Mouse (Mus musculus): ENCODE results near the gene BC005561.
A peak's percentile ranks its signal among the peaks of the same experiment; 100 is the strongest.
"Not testable (repeated sequence)": the region's sequence is repeated elsewhere in the genome, so short reads cannot be mapped to it uniquely, and the experiment has no call there.

BC005561 gene

GRCm38 (mm10) chr5:104508195-104508891, at the start of gene BC005561:
BC005561 (plus strand) TSS chr5:104508352.
- DNase-seq (ENCODE audit: low spot score) = peak; percentile 68

- no peak for DNase-seq (ENCODE audit: low spot score)
Observed at GRCm38 (mm10) chr5:104458832-104459705, 49.1 kb upstream of the BC005561 start, which contains the start of gene Pkd2. Pkd2 (plus strand) TSS chr5:104459450.

- DNase-seq (ENCODE audit: low spot score) = no peak
Observed at GRCm38 (mm10) chr5:104459706-104460455, 48.3 kb upstream of the BC005561 start.

GRCm38 (mm10) chr5:104460456-104460838, 47.7 kb upstream of the BC005561 start:
- DNase-seq (ENCODE audit: low spot score) = no peak

GRCm38 (mm10) chr5:104460856-104461255, 47.3 kb upstream of the BC005561 start:
- no peak for DNase-seq (ENCODE audit: low spot score)

GRCm38 (mm10) chr5:104465279-104465678, 42.9 kb upstream of the BC005561 start:
- DNase-seq (ENCODE audit: low spot score) = no peak

- DNase-seq (ENCODE audit: low spot score) = no peak
Observed at GRCm38 (mm10) chr5:104465731-104466130, 42.4 kb upstream of the BC005561 start.

- DNase-seq (ENCODE audit: low spot score) = no peak
Observed at GRCm38 (mm10) chr5:104466816-104467215, 41.3 kb upstream of the BC005561 start.

- no peak for DNase-seq (ENCODE audit: low spot score)
Observed at GRCm38 (mm10) chr5:104468586-104468985, 39.6 kb upstream of the BC005561 start.

DNA sequence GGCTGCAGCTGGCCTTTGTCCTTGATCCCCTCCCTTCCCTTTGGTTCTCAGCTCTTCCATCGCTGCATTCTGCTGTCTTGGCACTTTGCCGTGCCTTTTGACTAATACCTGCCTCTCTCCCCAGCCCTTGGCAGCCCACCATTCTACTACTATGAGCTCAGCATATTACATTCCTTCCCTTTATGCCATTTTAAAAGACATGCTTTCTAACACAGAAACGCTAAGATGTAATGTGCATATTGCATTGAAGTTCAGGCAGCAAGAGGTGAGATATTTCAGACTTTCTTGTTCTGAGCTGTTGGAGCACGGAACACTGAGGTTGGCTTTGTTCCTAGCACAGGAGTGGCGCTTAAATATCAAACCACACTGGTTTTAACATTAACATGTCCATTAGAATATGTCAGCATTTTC, 37.2 kb upstream of the BC005561 start:
- DNase-seq (ENCODE audit: low spot score) = no peak

- peak; percentile 7 for DNase-seq (ENCODE audit: low spot score)
Observed at GRCm38 (mm10) chr5:104472371-104472770, 35.8 kb upstream of the BC005561 start.

DNA sequence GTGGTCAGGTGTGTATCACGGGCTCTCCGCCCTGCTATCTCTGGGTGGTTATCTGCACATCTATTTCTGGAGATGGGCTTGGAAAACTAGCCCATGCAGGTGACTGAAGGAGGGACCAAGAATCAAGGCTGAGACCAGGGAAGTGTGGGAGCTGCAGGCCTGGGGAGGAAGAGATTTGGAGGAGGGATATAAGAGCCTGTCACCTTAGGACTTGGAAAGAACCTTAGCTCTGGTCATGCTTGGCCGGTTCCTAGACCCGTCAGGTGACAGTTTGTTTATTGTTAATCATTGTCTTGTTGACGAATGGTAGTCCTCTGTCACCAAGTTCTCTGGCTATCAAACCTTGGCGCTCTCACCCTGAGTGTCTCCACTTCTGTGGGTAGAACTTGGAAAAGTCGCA, 27.8 kb upstream of the BC005561 start:
- no peak for DNase-seq (ENCODE audit: low spot score)

DNA sequence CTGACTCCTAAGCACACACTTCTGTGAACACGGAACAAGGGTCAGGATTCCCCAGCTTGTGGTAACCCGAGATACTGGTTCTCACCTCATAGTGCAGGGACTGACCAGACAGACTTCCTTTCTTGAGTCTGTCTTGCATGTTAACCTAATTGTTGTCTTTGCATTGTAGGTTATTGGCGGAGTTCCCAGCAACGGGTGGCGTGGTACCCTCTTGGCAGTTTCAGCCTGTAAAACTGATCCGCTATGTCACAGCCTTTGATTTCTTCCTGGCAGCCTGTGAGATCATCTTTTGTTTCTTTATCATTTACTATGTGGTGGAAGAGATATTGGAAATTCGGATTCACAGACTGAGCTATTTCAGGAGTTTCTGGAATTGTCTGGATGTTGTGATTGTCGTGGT, 25.3 kb upstream of the BC005561 start:
- DNase-seq (ENCODE audit: low spot score) = no peak

DNA sequence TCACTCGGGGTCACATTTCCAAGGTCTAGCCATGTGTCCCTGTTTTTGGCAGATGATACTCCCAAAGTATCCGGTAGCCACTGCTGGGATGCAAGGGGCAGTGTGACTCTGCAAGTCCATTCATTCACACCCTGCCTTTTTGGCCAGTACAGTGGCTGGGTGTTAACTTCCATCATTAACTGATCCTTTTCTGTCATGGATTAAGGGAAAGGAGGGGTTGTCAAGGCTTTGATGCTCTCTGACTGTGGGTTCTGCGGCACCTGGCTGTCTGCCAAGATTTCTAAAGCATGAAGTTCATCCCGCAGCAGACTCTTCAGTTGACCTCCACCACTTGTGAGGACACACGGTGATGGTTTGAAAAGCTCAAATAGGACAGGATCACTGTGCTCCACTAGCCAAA, 16.6 kb upstream of the BC005561 start:
- no peak for DNase-seq (ENCODE audit: low spot score)

GRCm38 (mm10) chr5:104504883-104505282, 3.3 kb upstream of the BC005561 start:
- no peak for DNase-seq (ENCODE audit: low spot score)

GRCm38 (mm10) chr5:104507829-104508194, 340 bp upstream of the BC005561 start:
- DNase-seq (ENCODE audit: low spot score) = peak; percentile 8

GRCm38 (mm10) chr5:104511211-104511610, 3.1 kb downstream of the BC005561 start:
- DNase-seq (ENCODE audit: low spot score) = no peak

- DNase-seq (ENCODE audit: low spot score) = no peak
Observed at GRCm38 (mm10) chr5:104538612-104539011, 30.5 kb downstream of the BC005561 start.

DNA sequence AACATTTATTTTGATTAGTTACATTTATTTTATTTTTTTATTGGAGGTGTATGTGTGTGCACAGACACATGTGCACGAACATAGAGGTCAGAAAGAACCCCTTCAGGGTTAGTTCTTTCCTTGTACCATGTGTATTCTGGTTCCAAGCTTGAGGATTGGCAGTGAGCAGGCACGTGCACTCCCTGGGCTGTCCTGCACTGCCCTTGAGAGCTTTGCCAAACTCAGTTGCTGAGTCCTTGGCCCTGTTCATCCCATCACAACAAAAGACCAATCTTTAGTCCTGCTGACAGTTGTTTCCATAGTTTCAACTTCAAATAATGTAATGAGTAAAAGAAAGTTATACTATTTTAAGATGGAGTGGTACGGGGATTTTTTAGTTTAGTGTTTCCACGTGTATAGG, 31.2 kb downstream of the BC005561 start:
- no peak for DNase-seq (ENCODE audit: low spot score)

DNA sequence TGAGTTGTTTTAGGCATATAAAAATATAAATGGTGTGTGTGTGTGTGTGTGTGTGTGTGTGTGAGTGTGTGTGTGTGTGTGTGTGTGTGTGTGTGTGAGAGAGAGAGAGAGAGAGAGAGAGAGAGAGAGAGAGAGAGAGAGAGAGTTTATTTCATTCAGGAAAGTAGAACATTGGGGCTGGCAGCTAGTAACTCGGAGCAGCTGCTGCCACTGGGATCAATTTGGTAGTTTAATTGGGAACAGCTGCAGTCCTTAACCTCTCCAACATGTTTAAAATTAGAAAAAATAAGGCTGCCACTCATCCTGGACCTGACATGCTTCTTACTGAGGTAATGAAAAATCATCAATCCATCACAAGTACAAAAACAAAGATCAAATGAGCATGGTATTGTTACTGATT, 59.9 kb downstream of the BC005561 start:
- DNase-seq (ENCODE audit: low spot score) = not testable (repeated sequence)

GRCm38 (mm10) chr5:104570766-104571165, 62.6 kb downstream of the BC005561 start:
- DNase-seq (ENCODE audit: low spot score) = no peak

- DNase-seq (ENCODE audit: low spot score) = peak; percentile 65
Observed at GRCm38 (mm10) chr5:104571282-104571921, 63.2 kb downstream of the BC005561 start.
